Mouse (Mus musculus) lung, embryonic 16.5 days (tissue): ENCODE results near the gene Narf. TPM values are rescaled to one million over a fixed set of nuclear protein-coding genes. Genes with fewer than 3 reads are reported as not detected.

Source experiments
- polyA plus RNA-seq: library from polyadenylated mRNA; unstranded; fragments of >200 nt; fragmentation: Nextera tagmentation; extraction: Ambion mirVana; gene quantifications from 2 replicates; pipeline ENCODE4 v1.2.1, GENCODE M21; 2015

The Narf gene
- polyA plus RNA-seq, 1 experiment from 2014 or later = 53.6 TPM

Other genes with a start within 250 kb of the Narf start
- gene Csnk1d, start 245.9 kb upstream of the Narf start, polyA plus RNA-seq = 120 and 121 TPM in 2 replicates
- 1.3 and 1.8 TPM in 2 replicates for gene Cd7, start 197.8 kb upstream of the Narf start, polyA plus RNA-seq
- gene Sectm1b, start 173.7 kb upstream of the Narf start, polyA plus RNA-seq = 0.15 and 0.78 TPM in 2 replicates
- 0.58 TPM in 1 of 2 replicates, not detected in the other for gene Sectm1a, start 156.0 kb upstream of the Narf start, polyA plus RNA-seq
- gene Tex19.2, start 118.6 kb upstream of the Narf start, polyA plus RNA-seq = not detected in 2 replicates
- not detected in 2 replicates for gene Tex19.1, start 91.1 kb upstream of the Narf start, polyA plus RNA-seq
- not detected in 2 replicates for gene Uts2r, start 77.0 kb upstream of the Narf start, polyA plus RNA-seq
- gene Hexdc, start 32.8 kb upstream of the Narf start, polyA plus RNA-seq = 7.1 and 8.9 TPM in 2 replicates
- 24.5 and 27.8 TPM in 2 replicates for gene Ogfod3, start 32.5 kb upstream of the Narf start, polyA plus RNA-seq
- gene Cybc1, start 7.9 kb upstream of the Narf start, polyA plus RNA-seq = 37.4 and 42.5 TPM in 2 replicates
- gene Foxk2, start 22.7 kb downstream of the Narf start, polyA plus RNA-seq = 6.2 and 6.5 TPM in 2 replicates
- 94.8 and 98.7 TPM in 2 replicates for gene Wdr45b, start 117.2 kb downstream of the Narf start, polyA plus RNA-seq
- gene Rab40b, start 151.0 kb downstream of the Narf start, polyA plus RNA-seq = 6.0 and 7.1 TPM in 2 replicates
- 6.7 and 9.3 TPM in 2 replicates for gene Fn3krp, start 184.1 kb downstream of the Narf start, polyA plus RNA-seq
- gene Fn3k, start 197.7 kb downstream of the Narf start, polyA plus RNA-seq = 0.60 and 1.3 TPM in 2 replicates
- 31.6 and 35.6 TPM in 2 replicates for gene Tbcd, start 214.7 kb downstream of the Narf start, polyA plus RNA-seq